Mouse (Mus musculus): ENCODE measurements around the gene Vmn1r173. TPM values are rescaled to one million over a fixed set of nuclear protein-coding genes. Genes with fewer than 3 reads are reported as not detected.
"Not testable (repeated sequence)": the region's sequence is repeated elsewhere in the genome, so short reads cannot be mapped to it uniquely, and the experiment has no call there.

Vmn1r173 gene
- not detected in 2 replicates for polyA plus RNA-seq (2012; ENCODE audit: insufficient read depth, insufficient read length, missing spikeins)

GRCm38 (mm10) chr7:23700403-23700802, at the start of gene Vmn1r173:
TSS of gene Vmn1r173 (plus strand) at chr7:23700703.
- not testable (repeated sequence) for H3K27ac ChIP-seq (ENCODE audit: insufficient read depth, low read depth, low read length); H3K4me1 ChIP-seq (ENCODE audit: control insufficient read depth, insufficient read depth, low read length); H3K4me3 ChIP-seq (ENCODE audit: insufficient read depth, low read length)

- no peak within 1 kb of the TSS for H3K27ac ChIP-seq (ENCODE audit: insufficient read depth, low read depth, low read length)
- no peak within 1 kb of the TSS for H3K4me3 ChIP-seq (ENCODE audit: insufficient read depth, low read length)
- TF ChIP-seq POLR2A (IDR thresholded peaks at IDR 0.05; ENCODE audit: borderline replicate concordance, low read depth, low read length) = no peak
- TF ChIP-seq CTCF (IDR thresholded peaks at IDR 0.05; ENCODE audit: low read depth, low read length) = no peak
- H3K4me1 ChIP-seq (ENCODE audit: control insufficient read depth, insufficient read depth, low read length) = no peaks in the 10 kb centered on the region
These were observed 42.5 kb upstream of the Vmn1r173 start, which contains the start of gene Vmn1r172 for GRCm38 (mm10) chr7:23658016-23658415. TSS of gene Vmn1r172 (plus strand) at chr7:23658316.

GRCm38 (mm10) chr7:23751970-23752369, 51.5 kb downstream of the Vmn1r173 start, which contains the start of gene Vmn1r174:
TSS of gene Vmn1r174 (plus strand) at chr7:23752270.
- H3K4me1 ChIP-seq (ENCODE audit: control insufficient read depth, insufficient read depth, low read length); H3K27ac ChIP-seq (ENCODE audit: insufficient read depth, low read depth, low read length); H3K4me3 ChIP-seq (ENCODE audit: insufficient read depth, low read length): not testable (repeated sequence)

Other genes with a start within 250 kb of the Vmn1r173 start
- gene Vmn1r167, start 193.5 kb upstream of the Vmn1r173 start, polyA plus RNA-seq (2012; ENCODE audit: insufficient read depth, insufficient read length, missing spikeins) = not detected in 2 replicates
- not detected in 2 replicates for gene Vmn1r168, start 161.0 kb upstream of the Vmn1r173 start, polyA plus RNA-seq (2012; ENCODE audit: insufficient read depth, insufficient read length, missing spikeins)
- gene Vmn1r169, start 125.2 kb upstream of the Vmn1r173 start, polyA plus RNA-seq (2012; ENCODE audit: insufficient read depth, insufficient read length, missing spikeins) = not detected in 2 replicates
- gene Vmn1r170, start 94.5 kb upstream of the Vmn1r173 start, polyA plus RNA-seq (2012; ENCODE audit: insufficient read depth, insufficient read length, missing spikeins) = not detected in 2 replicates
- gene Vmn1r171, start 70.0 kb upstream of the Vmn1r173 start, polyA plus RNA-seq (2012; ENCODE audit: insufficient read depth, insufficient read length, missing spikeins) = not detected in 2 replicates
- gene Vmn1r172, start 42.4 kb upstream of the Vmn1r173 start, polyA plus RNA-seq (2012; ENCODE audit: insufficient read depth, insufficient read length, missing spikeins) = not detected in 2 replicates
- gene Vmn1r174, start 51.6 kb downstream of the Vmn1r173 start, polyA plus RNA-seq (2012; ENCODE audit: insufficient read depth, insufficient read length, missing spikeins) = 0.09 TPM in 1 of 2 replicates, not detected in the other
- not detected in 2 replicates for gene Vmn1r175, start 109.9 kb downstream of the Vmn1r173 start, polyA plus RNA-seq (2012; ENCODE audit: insufficient read depth, insufficient read length, missing spikeins)
- gene Vmn1r176, start 136.7 kb downstream of the Vmn1r173 start, polyA plus RNA-seq (2012; ENCODE audit: insufficient read depth, insufficient read length, missing spikeins) = not detected in 2 replicates
- not detected in 2 replicates for gene Vmn1r177, start 165.7 kb downstream of the Vmn1r173 start, polyA plus RNA-seq (2012; ENCODE audit: insufficient read depth, insufficient read length, missing spikeins)
- gene Vmn1r178, start 191.3 kb downstream of the Vmn1r173 start, polyA plus RNA-seq (2012; ENCODE audit: insufficient read depth, insufficient read length, missing spikeins) = not detected in 2 replicates
- gene Vmn1r179, start 226.3 kb downstream of the Vmn1r173 start, polyA plus RNA-seq (2012; ENCODE audit: insufficient read depth, insufficient read length, missing spikeins) = not detected in 2 replicates
- not detected in 2 replicates for gene Vmn1r180, start 249.9 kb downstream of the Vmn1r173 start, polyA plus RNA-seq (2012; ENCODE audit: insufficient read depth, insufficient read length, missing spikeins)

All from bone marrow macrophage, adult 2 months (primary cell).